Mouse (Mus musculus) embryonic facial prominence, embryonic 11.5 days (tissue): Measurements from ENCODE around the gene Aldh5a1. TPM values are rescaled to one million over a fixed set of nuclear protein-coding genes. Genes with fewer than 3 reads are reported as not detected.

Experiments
- ATAC-seq: fragments of 200-750 bp; cut with Nextera tagmentation; replicated peaks from 2 replicates; pipeline ENCODE4 v1.8.0; 2017; ENCODE audit warnings: low read depth; ENCODE audit not compliant: insufficient number of reproducible peaks, low FRiP score, low TSS enrichment
- DNase-seq: peaks from one replicate; pipeline ENCODE4 v3.0.0-alpha.2; 2015; ENCODE audit warnings: low spot score
- H3K27ac ChIP-seq: fragments of 300-500 bp; sonication (generic); replicated peaks from 2 replicates; pipeline ENCODE4 v1.5.1; 2014; ENCODE audit warnings: mild to moderate bottlenecking, low read depth, low read length, control low read depth
- H3K27me3 ChIP-seq: fragments of 300-500 bp; sonication (generic); 2 replicates; pipeline ENCODE4 v1.6.1; 2014; ENCODE audit warnings: mild to moderate bottlenecking, low read length, moderate library complexity, mixed read lengths; ENCODE audit not compliant: control insufficient read depth, insufficient read depth
- H3K36me3 ChIP-seq: fragments of 300-500 bp; sonication (generic); replicated peaks from 2 replicates; pipeline ENCODE4 v1.6.1; 2014; ENCODE audit warnings: low read depth, mild to moderate bottlenecking, low read length, moderate library complexity, mixed read lengths; ENCODE audit not compliant: control insufficient read depth, insufficient read depth
- H3K4me1 ChIP-seq: fragments of 300-500 bp; sonication (generic); 2 replicates; pipeline ENCODE4 v1.6.1; 2014; ENCODE audit warnings: low read length, mixed read lengths; ENCODE audit not compliant: control insufficient read depth, insufficient read depth
- H3K4me2 ChIP-seq: fragments of 300-500 bp; sonication (generic); 2 replicates; pipeline ENCODE4 v1.6.1; 2014; ENCODE audit warnings: low read depth, mild to moderate bottlenecking, control low read depth, low read length, moderate library complexity
- H3K4me3 ChIP-seq: fragments of 300-500 bp; sonication (generic); 2 replicates; pipeline ENCODE4 v1.5.1; 2014; ENCODE audit warnings: low read depth, low read length, control low read depth
- H3K9ac ChIP-seq: fragments of 300-500 bp; sonication (generic); replicated peaks from 2 replicates; pipeline ENCODE4 v1.6.1; 2014; ENCODE audit warnings: mild to moderate bottlenecking, control low read depth, low read length
- H3K9me3 ChIP-seq: fragments of 300-500 bp; sonication (generic); replicated peaks from 2 replicates; pipeline ENCODE4 v1.6.1; 2016; ENCODE audit warnings: mild to moderate bottlenecking, low read length, inconsistent platforms, mixed read lengths; ENCODE audit not compliant: control insufficient read depth
- WGBS: fragments of 180-500 bp; shearing (Covaris S2); extraction: QIAGEN DNeasy Blood & Tissue Kit; methylation state at CpG from one replicate; pipeline ENCODE4 v1.1.7; 2014; 5-methylcytosine and 5-hydroxymethylcytosine counted together
- polyA plus RNA-seq: library from polyadenylated mRNA; unstranded; fragments of >200 nt; fragmentation: Nextera tagmentation; extraction: Ambion mirVana; gene quantifications from 2 replicates; pipeline ENCODE4 v1.2.1, GENCODE M21; 2014

The Aldh5a1 gene
- polyA plus RNA-seq, 1 experiment from 2014 or later: 7.5 TPM

GRCm38 (mm10) chr13:24945567-24945966 lies 8.1 kb upstream of the Aldh5a1 start:
- H3K27ac ChIP-seq: no peak overlapping the region
- 12% methylated on average over 4 of the region's 4 CpGs for WGBS
- no peaks in the 10 kb centered on the region; the same call in 1 of the 2 replicates for H3K27me3 ChIP-seq
- H3K36me3 ChIP-seq: no peaks in the 10 kb centered on the region
- no peak overlapping the region for H3K4me2 ChIP-seq
- H3K4me3 ChIP-seq: no peak overlapping the region
- no peak overlapping the region for H3K9ac ChIP-seq
- DNase-seq (peak; percentile 43), ATAC-seq (no peak)
- no peaks in the 10 kb centered on the region for H3K4me1 ChIP-seq
- no peaks in the 10 kb centered on the region for H3K9me3 ChIP-seq

GRCm38 (mm10) chr13:24943303-24943702 lies 5.8 kb upstream of the Aldh5a1 start:
- no peak overlapping the region for H3K27ac ChIP-seq
- no peak overlapping the region for H3K4me3 ChIP-seq
- ATAC-seq: no peak
- no peaks in the 10 kb centered on the region for H3K36me3 ChIP-seq
- 75% methylated on average over 8 of the region's 8 CpGs for WGBS
- H3K27me3 ChIP-seq: no peaks in the 10 kb centered on the region; the same call in 1 of the 2 replicates
- no peaks in the 10 kb centered on the region for H3K9me3 ChIP-seq
- no peaks in the 10 kb centered on the region for H3K4me1 ChIP-seq
- H3K9ac ChIP-seq: no peak overlapping the region
- no peak overlapping the region for H3K4me2 ChIP-seq
- DNase-seq: no peak

GRCm38 (mm10) chr13:24942512-24943282 lies 5.2 kb upstream of the Aldh5a1 start, which contains the start of gene Gpld1:
Gene Gpld1 (plus strand): TSS chr13:24943152.
- Histone ChIP-seq H3K4me3 (no peak within 1 kb of the TSS), H3K36me3 (no peaks in the 10 kb centered on the region), H3K9ac (no peak within 1 kb of the TSS), H3K4me1 (no peaks in the 10 kb centered on the region), H3K4me2 (no peak within 1 kb of the TSS), H3K27me3 (no peaks in the 10 kb centered on the region; the same call in 1 of the 2 replicates), H3K9me3 (no peaks in the 10 kb centered on the region), H3K27ac (no peak within 1 kb of the TSS)
- 59% methylated on average over 17 of the region's 17 CpGs for WGBS
- ATAC-seq: no peak
- DNase-seq: no peak

- H3K27ac ChIP-seq: no peak overlapping the region
- ATAC-seq (no peak), DNase-seq (no peak)
- H3K9ac ChIP-seq: no peak overlapping the region
- H3K9me3 ChIP-seq: no peaks in the 10 kb centered on the region
- no peaks in the 10 kb centered on the region for H3K36me3 ChIP-seq
- WGBS: 88% methylated on average over 9 of the region's 9 CpGs
- H3K27me3 ChIP-seq: no peaks in the 10 kb centered on the region; the same call in 1 of the 2 replicates
- no peak overlapping the region for H3K4me2 ChIP-seq
- H3K4me1 ChIP-seq: no peaks in the 10 kb centered on the region
- no peak overlapping the region for H3K4me3 ChIP-seq
These were observed 2.0 kb upstream of the Aldh5a1 start for GRCm38 (mm10) chr13:24939472-24939871.

- DNase-seq (peak; percentile 79), ATAC-seq (no peak)
- no peaks in the 10 kb centered on the region for H3K36me3 ChIP-seq
- H3K4me1 ChIP-seq: no peaks in the 10 kb centered on the region
- no peaks in the 10 kb centered on the region; the same call in 1 of the 2 replicates for H3K27me3 ChIP-seq
- H3K4me3 ChIP-seq: no peak overlapping the region
- H3K9me3 ChIP-seq: no peaks in the 10 kb centered on the region
- 30% methylated on average over 9 of the region's 9 CpGs for WGBS
- no peak overlapping the region for H3K9ac ChIP-seq
- H3K27ac ChIP-seq: no peak overlapping the region
- no peak overlapping the region for H3K4me2 ChIP-seq
These were observed 1.2 kb upstream of the Aldh5a1 start for GRCm38 (mm10) chr13:24938683-24939082.

- Histone ChIP-seq H3K9ac (peak overlapping the region; percentile 90), H3K4me3 (peak overlapping the region; percentile 79), H3K4me1 (no peaks in the 10 kb centered on the region), H3K9me3 (no peaks in the 10 kb centered on the region), H3K36me3 (no peaks in the 10 kb centered on the region), H3K27me3 (no peaks in the 10 kb centered on the region; the same call in 1 of the 2 replicates), H3K27ac (no peak overlapping the region), H3K4me2 (peak overlapping the region; percentile 86)
- 22% methylated on average over 12 of the region's 12 CpGs for WGBS
- DNase-seq (no peak), ATAC-seq (no peak)
These were observed 342 bp upstream of the Aldh5a1 start for GRCm38 (mm10) chr13:24937839-24938166.

- WGBS: 55% methylated on average over 5 of the region's 5 CpGs
- H3K9me3 ChIP-seq: no peaks in the 10 kb centered on the region
- peak overlapping the region; percentile 79 for H3K4me3 ChIP-seq
- H3K4me2 ChIP-seq: peak overlapping the region; percentile 86
- peak overlapping the region; percentile 90 for H3K9ac ChIP-seq
- ATAC-seq (peak; percentile 30; the same call in 1 of the 2 replicates), DNase-seq (peak; percentile 2)
- no peaks in the 10 kb centered on the region for H3K27me3 ChIP-seq
- no peaks in the 10 kb centered on the region for H3K36me3 ChIP-seq
- H3K4me1 ChIP-seq: no peaks in the 10 kb centered on the region
- H3K27ac ChIP-seq: no peak overlapping the region
These were observed 721 bp downstream of the Aldh5a1 start for GRCm38 (mm10) chr13:24936772-24937107.

GRCm38 (mm10) chr13:24933199-24933598 lies 4.3 kb downstream of the Aldh5a1 start:
- Histone ChIP-seq H3K9ac (no peak overlapping the region), H3K4me2 (no peak overlapping the region), H3K4me3 (no peak overlapping the region), H3K9me3 (no peaks in the 10 kb centered on the region), H3K27me3 (no peaks in the 10 kb centered on the region), H3K36me3 (no peaks in the 10 kb centered on the region), H3K27ac (no peak overlapping the region), H3K4me1 (no peaks in the 10 kb centered on the region)
- no peak for DNase-seq
- WGBS: 92% methylated on average over 7 of the region's 7 CpGs
- ATAC-seq: no peak
